Mouse (Mus musculus) intestine, postnatal 0 days (tissue): ENCODE results near the gene Pxdc1. TPM values are rescaled to one million over a fixed set of nuclear protein-coding genes. Genes with fewer than 3 reads are reported as not detected.
A peak's percentile ranks its signal among the peaks of the same experiment; 100 is the strongest.

Experiments
- ATAC-seq: fragments of 200-750 bp; cut with Nextera tagmentation; 2 replicates; pipeline ENCODE4 v1.8.0; 2017; ENCODE audit warnings: mild to moderate bottlenecking, moderate TSS enrichment, moderate library complexity
- H3K27ac ChIP-seq: fragments of 300-500 bp; sonication (generic); 2 replicates; pipeline ENCODE4 v1.5.1; 2014; ENCODE audit warnings: mild to moderate bottlenecking, low read depth, low read length, moderate library complexity
- H3K27me3 ChIP-seq: fragments of 300-500 bp; sonication (generic); replicated peaks from 2 replicates; pipeline ENCODE4 v1.6.1; 2014; ENCODE audit warnings: low read length, mixed read lengths; ENCODE audit not compliant: control insufficient read depth, insufficient read depth
- H3K36me3 ChIP-seq: fragments of 300-500 bp; sonication (generic); 2 replicates; pipeline ENCODE4 v1.6.1; 2014; ENCODE audit warnings: mild to moderate bottlenecking, moderate library complexity; ENCODE audit not compliant: control insufficient read depth, insufficient read depth
- H3K4me1 ChIP-seq: fragments of 300-500 bp; sonication (generic); replicated peaks from 2 replicates; pipeline ENCODE4 v1.6.1; 2014; ENCODE audit warnings: antibody characterized with exemption, low read length, mixed read lengths; ENCODE audit not compliant: control insufficient read depth, insufficient read depth
- H3K4me2 ChIP-seq: fragments of 300-500 bp; sonication (generic); replicated peaks from 2 replicates; pipeline ENCODE4 v1.6.1; 2014; ENCODE audit warnings: low read depth, mild to moderate bottlenecking, moderate library complexity
- H3K4me3 ChIP-seq: fragments of 300-500 bp; sonication (generic); 2 replicates; pipeline ENCODE4 v1.5.1; 2014; ENCODE audit warnings: low read depth, low read length
- H3K9ac ChIP-seq: fragments of 300-500 bp; sonication (generic); 2 replicates; pipeline ENCODE4 v1.6.1; 2014; ENCODE audit warnings: mild to moderate bottlenecking, low read depth, low read length
- H3K9me3 ChIP-seq: fragments of 300-500 bp; sonication (generic); 2 replicates; pipeline ENCODE4 v1.6.1; 2016; ENCODE audit warnings: mixed run types; ENCODE audit not compliant: control insufficient read depth
- CTCF ChIP-seq: sonication (generic); IDR thresholded peaks from 2 replicates; pipeline ENCODE4 v1.5.1; 2016; ENCODE audit warnings: low read depth, mild to moderate bottlenecking, control low read depth, antibody characterized with exemption, moderate library complexity
- WGBS: fragments of 180-500 bp; shearing (Covaris S2); extraction: QIAGEN DNeasy Blood & Tissue Kit; methylation state at CpG from one replicate; pipeline ENCODE4 v1.1.7; 2014; 5-methylcytosine and 5-hydroxymethylcytosine counted together
- polyA plus RNA-seq: library from polyadenylated mRNA; unstranded; fragments of >200 nt; fragmentation: Nextera tagmentation; extraction: Ambion mirVana; gene quantifications from 2 replicates; pipeline ENCODE4 v1.2.1, GENCODE M21; 2015

Gene Pxdc1
- polyA plus RNA-seq, 1 experiment from 2014 or later: 80.4 TPM

- no peak overlapping the region for H3K27ac ChIP-seq
- no peaks in the 10 kb centered on the region for H3K27me3 ChIP-seq
- peaks cover 11% of the 10 kb centered on the region; the same call in 1 of the 2 replicates for H3K36me3 ChIP-seq
- no peak for TF ChIP-seq CTCF
- peaks cover 4% of the 10 kb centered on the region; the same call in 1 of the 2 replicates for H3K4me1 ChIP-seq
- WGBS: 83% methylated on average over 8 of the region's 8 CpGs
- H3K9me3 ChIP-seq: no peaks in the 10 kb centered on the region
- H3K4me3 ChIP-seq: no peak overlapping the region
- no peak for ATAC-seq
- H3K9ac ChIP-seq: no peak overlapping the region
- H3K4me2 ChIP-seq: 0 out of 2 replicates have a peak overlapping the region, but pooled peaks have one; percentile 89
These were observed 6.1 kb downstream of the Pxdc1 start for GRCm38 (mm10) chr13:34647221-34647620.

- Histone ChIP-seq H3K9ac (no peak overlapping the region), H3K9me3 (no peaks in the 10 kb centered on the region)
- 50% methylated on average over 7 of the region's 7 CpGs for WGBS
These were observed 7.0 kb downstream of the Pxdc1 start for GRCm38 (mm10) chr13:34646240-34646750.

GRCm38 (mm10) chr13:34645519-34645918 is 7.8 kb downstream of the Pxdc1 start:
- no peak for TF ChIP-seq CTCF
- H3K4me3 ChIP-seq: no peak overlapping the region
- peaks cover 4% of the 10 kb centered on the region; the same call in 1 of the 2 replicates for H3K4me1 ChIP-seq
- 94% methylated on average over 5 of the region's 5 CpGs for WGBS
- no peak overlapping the region for H3K27ac ChIP-seq
- no peaks in the 10 kb centered on the region for H3K27me3 ChIP-seq
- no peak overlapping the region for H3K4me2 ChIP-seq
- H3K9me3 ChIP-seq: no peaks in the 10 kb centered on the region
- no peak for ATAC-seq
- peaks cover 11% of the 10 kb centered on the region; the same call in 1 of the 2 replicates for H3K36me3 ChIP-seq
- H3K9ac ChIP-seq: no peak overlapping the region

More at GRCm38 (mm10) chr13:34646240-34646750, 7.0 kb downstream of the Pxdc1 start:
- Histone ChIP-seq H3K36me3 (peaks cover 11% of the 10 kb centered on the region; the same call in 1 of the 2 replicates), H3K27me3 (no peaks in the 10 kb centered on the region), H3K4me3 (no peak overlapping the region), H3K27ac (no peak overlapping the region; the same call in 1 of the 2 replicates), H3K4me1 (peaks cover 4% of the 10 kb centered on the region; the same call in 1 of the 2 replicates), H3K4me2 (no peak overlapping the region)
- no peak for TF ChIP-seq CTCF
- no peak for ATAC-seq

GRCm38 (mm10) chr13:34644401-34644800 is 8.9 kb downstream of the Pxdc1 start:
- Histone ChIP-seq H3K4me3 (no peak overlapping the region), H3K36me3 (peaks cover 11% of the 10 kb centered on the region; the same call in 1 of the 2 replicates), H3K9me3 (no peaks in the 10 kb centered on the region), H3K27me3 (no peaks in the 10 kb centered on the region), H3K9ac (no peak overlapping the region), H3K4me1 (peaks cover 4% of the 10 kb centered on the region; the same call in 1 of the 2 replicates), H3K4me2 (no peak overlapping the region), H3K27ac (no peak overlapping the region; the same call in 1 of the 2 replicates)
- no peak for TF ChIP-seq CTCF
- ATAC-seq: no peak
- WGBS: 72% methylated on average over 14 of the region's 14 CpGs

- H3K27me3 ChIP-seq: no peaks in the 10 kb centered on the region
- H3K9ac ChIP-seq: no peak overlapping the region
- no peak overlapping the region for H3K4me2 ChIP-seq
- H3K4me3 ChIP-seq: no peak overlapping the region
- peaks cover 4% of the 10 kb centered on the region; the same call in 1 of the 2 replicates for H3K4me1 ChIP-seq
- WGBS: 84% methylated on average over 4 of the region's 4 CpGs
- no peak overlapping the region; the same call in 1 of the 2 replicates for H3K27ac ChIP-seq
- peaks cover 14% of the 10 kb centered on the region; the same call in 1 of the 2 replicates for H3K36me3 ChIP-seq
- no peak for ATAC-seq
- no peaks in the 10 kb centered on the region for H3K9me3 ChIP-seq
- no peak for TF ChIP-seq CTCF
These were observed 9.4 kb downstream of the Pxdc1 start for GRCm38 (mm10) chr13:34643926-34644325.

- Histone ChIP-seq H3K36me3 (peaks cover 21% of the 10 kb centered on the region; the same call in 1 of the 2 replicates), H3K27me3 (no peaks in the 10 kb centered on the region), H3K4me3 (no peak overlapping the region), H3K27ac (no peak overlapping the region), H3K9me3 (no peaks in the 10 kb centered on the region), H3K4me1 (peaks cover 4% of the 10 kb centered on the region; the same call in 1 of the 2 replicates), H3K9ac (no peak overlapping the region), H3K4me2 (no peak overlapping the region)
- no peak for ATAC-seq
- peak; percentile 91 for TF ChIP-seq CTCF
- 32% methylated on average over 7 of the region's 7 CpGs for WGBS
These were observed 10.1 kb downstream of the Pxdc1 start for GRCm38 (mm10) chr13:34642941-34643875.
